Mouse (Mus musculus) lung, embryonic 16.5 days (tissue): ENCODE results near the gene Elof1. TPM values are rescaled to one million over a fixed set of nuclear protein-coding genes. Genes with fewer than 3 reads are reported as not detected.

Experiments used
- ATAC-seq: fragments of 200-750 bp; cut with Nextera tagmentation; 2 replicates; pipeline ENCODE4 v1.8.0; 2017; ENCODE audit warnings: low read depth, mild to moderate bottlenecking, moderate library complexity
- H3K27ac ChIP-seq: fragments of 300-500 bp; sonication (generic); 2 replicates; pipeline ENCODE4 v1.5.1; 2014; ENCODE audit warnings: mild to moderate bottlenecking, control low read depth, low read length
- H3K27me3 ChIP-seq: fragments of 300-500 bp; sonication (generic); 2 replicates; pipeline ENCODE4 v1.6.1; 2014; ENCODE audit warnings: low read depth, low read length, mixed read lengths; ENCODE audit not compliant: control insufficient read depth, insufficient read depth
- H3K36me3 ChIP-seq: fragments of 300-500 bp; sonication (generic); 2 replicates; pipeline ENCODE4 v1.6.1; 2014; ENCODE audit warnings: low read length; ENCODE audit not compliant: control insufficient read depth, insufficient read depth
- H3K4me1 ChIP-seq: fragments of 300-500 bp; sonication (generic); replicated peaks from 2 replicates; pipeline ENCODE4 v1.6.1; 2014; ENCODE audit warnings: low read length, mixed read lengths; ENCODE audit not compliant: control insufficient read depth, insufficient read depth
- H3K4me2 ChIP-seq: fragments of 300-500 bp; sonication (generic); 2 replicates; pipeline ENCODE4 v1.6.1; 2014; ENCODE audit warnings: low read depth, low read length, control low read depth
- H3K4me3 ChIP-seq: fragments of 300-500 bp; sonication (generic); 2 replicates; pipeline ENCODE4 v1.5.1; 2014; ENCODE audit warnings: mild to moderate bottlenecking, low read length, control low read depth
- H3K9ac ChIP-seq: fragments of 300-500 bp; sonication (generic); 2 replicates; pipeline ENCODE4 v1.6.1; 2014; ENCODE audit warnings: low read length, control low read depth
- H3K9me3 ChIP-seq: fragments of 300-500 bp; sonication (generic); 2 replicates; pipeline ENCODE4 v1.6.1; 2016; ENCODE audit warnings: low read length; ENCODE audit not compliant: control insufficient read depth
- WGBS: fragments of 180-500 bp; shearing (Covaris S2); extraction: QIAGEN DNeasy Blood & Tissue Kit; methylation state at CpG from one replicate; pipeline ENCODE4 v1.1.7; 2014; 5-methylcytosine and 5-hydroxymethylcytosine counted together
- microRNA-seq: library from miRNA; unstranded; fragments of <30 nt; microRNA quantifications from one replicate; pipeline ENCODE4, GENCODE M21; 2016
- polyA plus RNA-seq: library from polyadenylated mRNA; unstranded; fragments of >200 nt; fragmentation: Nextera tagmentation; extraction: Ambion mirVana; gene quantifications from 2 replicates; pipeline ENCODE4 v1.2.1, GENCODE M21; 2015

Elof1 gene
- polyA plus RNA-seq, 1 experiment from 2014 or later = 197 TPM

DNA sequence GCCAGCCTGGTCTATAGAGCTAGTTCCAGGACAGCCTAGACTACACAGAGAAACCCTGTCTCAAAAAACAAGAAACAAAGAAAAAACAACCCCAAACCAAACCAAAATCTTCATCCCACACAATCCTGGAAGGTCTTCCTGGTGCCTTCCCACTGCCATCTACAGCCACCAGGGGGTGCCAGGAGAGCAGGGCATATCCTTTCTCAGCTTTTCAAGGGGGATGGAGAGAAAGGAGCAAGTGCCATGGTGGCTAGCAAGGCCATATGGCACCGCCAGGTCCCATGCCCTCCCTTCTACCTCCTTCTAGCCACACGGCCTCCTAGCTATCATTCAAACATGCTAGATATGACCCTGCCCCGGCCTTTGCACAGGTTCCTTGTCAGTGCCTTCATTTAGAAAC lies 50.5 kb downstream of the Elof1 start:
- H3K36me3 ChIP-seq = peaks cover 14% of the 10 kb centered on the region
- H3K4me1 ChIP-seq = peaks cover 8% of the 10 kb centered on the region
- no peak overlapping the region for H3K4me3 ChIP-seq
- H3K9me3 ChIP-seq = no peaks in the 10 kb centered on the region
- H3K27ac ChIP-seq = no peak overlapping the region
- ATAC-seq = no peak
- no peaks in the 10 kb centered on the region for H3K27me3 ChIP-seq
- 68% methylated on average over 3 of the region's 3 CpGs for WGBS
- no peak overlapping the region for H3K4me2 ChIP-seq
- no peak overlapping the region for H3K9ac ChIP-seq

- Histone ChIP-seq H3K4me3 (no peak overlapping the region), H3K4me2 (no peak overlapping the region), H3K36me3 (peaks cover 14% of the 10 kb centered on the region), H3K4me1 (peaks cover 8% of the 10 kb centered on the region), H3K27me3 (no peaks in the 10 kb centered on the region), H3K9ac (no peak overlapping the region), H3K9me3 (no peaks in the 10 kb centered on the region), H3K27ac (no peak overlapping the region)
- 92% methylated on average over 11 of the region's 11 CpGs for WGBS
- no peak for ATAC-seq
Observed at GRCm38 (mm10) chr9:22065642-22066041, 51.3 kb downstream of the Elof1 start.

DNA sequence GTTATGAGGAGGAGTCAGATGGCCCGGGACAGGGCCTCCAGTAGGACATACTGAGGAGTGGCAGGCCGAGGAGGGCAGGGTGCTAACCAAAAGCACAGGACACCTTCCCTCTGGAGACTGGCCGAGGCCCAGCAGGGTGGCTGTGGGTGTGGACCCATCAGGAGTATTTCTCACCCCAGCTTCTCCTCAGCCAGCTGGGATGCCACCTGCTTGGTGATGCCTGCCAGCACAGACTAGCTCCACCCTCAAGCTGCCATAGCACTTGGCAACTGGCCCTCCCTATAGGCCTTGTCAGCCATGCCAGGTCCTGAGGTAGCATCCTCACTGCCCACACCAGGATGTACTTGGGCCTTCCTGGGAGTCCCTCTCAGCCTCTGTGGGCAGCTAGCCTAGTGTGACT lies 52.6 kb downstream of the Elof1 start:
- Histone ChIP-seq H3K27me3 (no peaks in the 10 kb centered on the region), H3K9ac (no peak overlapping the region), H3K36me3 (peaks cover 20% of the 10 kb centered on the region), H3K9me3 (no peaks in the 10 kb centered on the region), H3K4me1 (no peaks in the 10 kb centered on the region), H3K4me3 (no peak overlapping the region), H3K27ac (no peak overlapping the region), H3K4me2 (no peak overlapping the region)
- no peak for ATAC-seq
- 93% methylated on average over 3 of the region's 3 CpGs for WGBS

Small RNA genes lying within 50 kb of the gene (microRNA-seq; reads per million reads assigned to microRNA genes)
- not detected for gene Mir7084

Other genes starting within 250 kb of the Elof1 start
- 20.9 and 23.5 TPM in 2 replicates for gene Rab3d, start 199.0 kb downstream of the Elof1 start, polyA plus RNA-seq
- gene Ccdc159, start 189.7 kb downstream of the Elof1 start, polyA plus RNA-seq = 5.9 and 6.4 TPM in 2 replicates
- 58.8 and 65.3 TPM in 2 replicates for gene Tmem205, start 189.6 kb downstream of the Elof1 start, polyA plus RNA-seq
- 7.7 and 8.2 TPM in 2 replicates for gene Plppr2, start 180.1 kb downstream of the Elof1 start, polyA plus RNA-seq
- 5.4 and 6.2 TPM in 2 replicates for gene Swsap1, start 161.4 kb downstream of the Elof1 start, polyA plus RNA-seq
- 7.5 and 10.3 TPM in 2 replicates for gene Epor, start 153.7 kb downstream of the Elof1 start, polyA plus RNA-seq
- 8.8 and 9.1 TPM in 2 replicates for gene Rgl3, start 127.7 kb downstream of the Elof1 start, polyA plus RNA-seq
- gene Ccdc151, start 114.5 kb downstream of the Elof1 start, polyA plus RNA-seq = 6.6 and 8.1 TPM in 2 replicates
- gene Prkcsh, start 114.4 kb downstream of the Elof1 start, polyA plus RNA-seq = 121 TPM in 2 replicates
- 0.18 and 0.35 TPM in 2 replicates for gene Elavl3, start 65.1 kb downstream of the Elof1 start, polyA plus RNA-seq
- gene Gm49318, start 45.9 kb downstream of the Elof1 start, polyA plus RNA-seq = not detected in 2 replicates
- gene Zfp653, start 45.8 kb downstream of the Elof1 start, polyA plus RNA-seq = 12.8 and 15.0 TPM in 2 replicates
- 28.9 and 31.9 TPM in 2 replicates for gene Ecsit, start 31.7 kb downstream of the Elof1 start, polyA plus RNA-seq
- 44.6 and 49.5 TPM in 2 replicates for gene Cnn1, start 18.0 kb downstream of the Elof1 start, polyA plus RNA-seq
- gene Acp5, start 18.5 kb upstream of the Elof1 start, polyA plus RNA-seq = 8.2 and 10.2 TPM in 2 replicates
- 84.6 and 85.1 TPM in 2 replicates for gene Pigyl, start 39.7 kb upstream of the Elof1 start, polyA plus RNA-seq
- 1.4 and 1.6 TPM in 2 replicates for gene Zfp872, start 70.9 kb upstream of the Elof1 start, polyA plus RNA-seq
- 23.9 and 26.5 TPM in 2 replicates for gene Zfp809, start 108.5 kb upstream of the Elof1 start, polyA plus RNA-seq
- gene Zfp599, start 142.7 kb upstream of the Elof1 start, polyA plus RNA-seq = 4.3 and 5.3 TPM in 2 replicates
- 20.0 and 21.3 TPM in 2 replicates for gene Zfp810, start 190.5 kb upstream of the Elof1 start, polyA plus RNA-seq